Mouse (Mus musculus): Measurements from ENCODE around the gene Pmm1.

GRCm38 (mm10) chr15:81989371-81990062, 28.8 kb upstream of the Pmm1 start:
- TF ChIP-seq POLR2AphosphoS2 (IDR thresholded peaks at IDR 0.05; ENCODE audit: insufficient read length, low read depth), result peak; percentile 43
- TF ChIP-seq USF1 (IDR thresholded peaks at IDR 0.05; ENCODE audit: low read depth), result no peak
- TF ChIP-seq E2F4 (IDR thresholded peaks at IDR 0.05; ENCODE audit: insufficient read depth), result no peak
- no peak for TF ChIP-seq MAX (IDR thresholded peaks at IDR 0.05; ENCODE audit: low read depth)
- TF ChIP-seq CEBPB (IDR thresholded peaks at IDR 0.05; ENCODE audit: insufficient read depth, poor library complexity, severe bottlenecking), result no peak
- TF ChIP-seq TCF12 (IDR thresholded peaks at IDR 0.05; ENCODE audit: insufficient read depth, poor library complexity, severe bottlenecking), result no peak
- TF ChIP-seq MYOG (IDR thresholded peaks at IDR 0.05; ENCODE audit: control insufficient read depth in 1 of 3, insufficient read depth in 1 of 3, insufficient read length in 2 of 3, low read depth in 2 of 3), result no peak
- no peak for TF ChIP-seq SRF (IDR thresholded peaks at IDR 0.05; ENCODE audit: control insufficient read depth, insufficient read length, low read depth)
- no peak for TF ChIP-seq MYOD1 (IDR thresholded peaks at IDR 0.05; ENCODE audit: control insufficient read depth in 1 of 3, insufficient read length in 2 of 3, low read depth in 2 of 3)
- no peak for TF ChIP-seq POLR2A (IDR thresholded peaks at IDR 0.05; ENCODE audit: insufficient read length, low read depth)
- no peak for TF ChIP-seq REST (IDR thresholded peaks at IDR 0.05; ENCODE audit: insufficient read depth, insufficient read length)
- no peak for TF ChIP-seq TCF3 (IDR thresholded peaks at IDR 0.05; ENCODE audit: insufficient read length, low read depth)

Measured in myocyte (in vitro differentiated cells).